Mouse (Mus musculus): ENCODE measurements around the gene Oit3. TPM values are rescaled to one million over a fixed set of nuclear protein-coding genes. Genes with fewer than 3 reads are reported as not detected.

Gene Oit3
- under 1 TPM; 0.11 to 0.37 TPM for total RNA-seq (2021)
- long read RNA-seq = 0 reads

- no peak for DNase-seq (ENCODE audit: low spot score in 2 of 2)
Observed at GRCm38 (mm10) chr10:59441735-59442134, at the start of gene Oit3. TSS of gene Oit3 (minus strand) at chr10:59441778.

GRCm38 (mm10) chr10:59490920-59491319 lies 49.3 kb upstream of the Oit3 start:
- peak in 1 of 2 experiments; percentile 55 for DNase-seq (ENCODE audit: low spot score in 2 of 2)

- DNase-seq (ENCODE audit: low spot score in 2 of 2) = no peak
Observed at GRCm38 (mm10) chr10:59489411-59489810, 47.8 kb upstream of the Oit3 start.

- no peak for DNase-seq (ENCODE audit: low spot score in 2 of 2)
Observed at GRCm38 (mm10) chr10:59487351-59487750, 45.8 kb upstream of the Oit3 start.

GRCm38 (mm10) chr10:59484318-59484717 lies 42.7 kb upstream of the Oit3 start:
- DNase-seq (ENCODE audit: low spot score in 2 of 2) = no peak

GRCm38 (mm10) chr10:59481381-59481780 lies 39.8 kb upstream of the Oit3 start:
- DNase-seq (ENCODE audit: low spot score in 2 of 2) = peak in 1 of 2 experiments; percentile 3

GRCm38 (mm10) chr10:59470451-59470850 lies 28.9 kb upstream of the Oit3 start:
- DNase-seq (ENCODE audit: low spot score in 2 of 2) = peak; percentile 57 to 68

- DNase-seq (ENCODE audit: low spot score in 2 of 2) = no peak
Observed at GRCm38 (mm10) chr10:59467297-59467696, 25.7 kb upstream of the Oit3 start.

GRCm38 (mm10) chr10:59466626-59467025 lies 25.0 kb upstream of the Oit3 start:
- DNase-seq (ENCODE audit: low spot score in 2 of 2) = no peak

GRCm38 (mm10) chr10:59465546-59465945 lies 24.0 kb upstream of the Oit3 start:
- DNase-seq (ENCODE audit: low spot score in 2 of 2) = no peak

- no peak for DNase-seq (ENCODE audit: low spot score in 2 of 2)
Observed at GRCm38 (mm10) chr10:59462307-59462706, 20.7 kb upstream of the Oit3 start.

- peak; percentile 28 to 47 for DNase-seq (ENCODE audit: low spot score in 2 of 2)
Observed at GRCm38 (mm10) chr10:59459767-59460166, 18.2 kb upstream of the Oit3 start.

GRCm38 (mm10) chr10:59454631-59455030 lies 13.1 kb upstream of the Oit3 start:
- DNase-seq (ENCODE audit: low spot score in 2 of 2) = no peak

- DNase-seq (ENCODE audit: low spot score in 2 of 2) = no peak
Observed at GRCm38 (mm10) chr10:59451839-59452238, 10.3 kb upstream of the Oit3 start.

- DNase-seq (ENCODE audit: low spot score in 2 of 2) = no peak
Observed at GRCm38 (mm10) chr10:59447546-59447945, 6.0 kb upstream of the Oit3 start.

GRCm38 (mm10) chr10:59446911-59447437 lies 5.4 kb upstream of the Oit3 start:
- no peak for DNase-seq (ENCODE audit: low spot score in 2 of 2)

GRCm38 (mm10) chr10:59444635-59445034 lies 3.1 kb upstream of the Oit3 start:
- no peak for DNase-seq (ENCODE audit: low spot score in 2 of 2)

- no peak for DNase-seq (ENCODE audit: low spot score in 2 of 2)
Observed at GRCm38 (mm10) chr10:59444106-59444505, 2.5 kb upstream of the Oit3 start.

- no peak for DNase-seq (ENCODE audit: low spot score in 2 of 2)
Observed at GRCm38 (mm10) chr10:59443212-59443611, 1.6 kb upstream of the Oit3 start.

- DNase-seq (ENCODE audit: low spot score in 2 of 2) = no peak
Observed at GRCm38 (mm10) chr10:59440177-59440576, 1.4 kb downstream of the Oit3 start.

- no peak for DNase-seq (ENCODE audit: low spot score in 2 of 2)
Observed at GRCm38 (mm10) chr10:59439508-59439931, 2.1 kb downstream of the Oit3 start.

GRCm38 (mm10) chr10:59438651-59439050 lies 2.9 kb downstream of the Oit3 start:
- DNase-seq (ENCODE audit: low spot score in 2 of 2) = no peak

GRCm38 (mm10) chr10:59435746-59436145 lies 5.8 kb downstream of the Oit3 start:
- no peak for DNase-seq (ENCODE audit: low spot score in 2 of 2)
